Mouse (Mus musculus): ENCODE measurements around the gene Zfp64.
A peak's percentile ranks its signal among the peaks of the same experiment; 100 is the strongest.

Gene Zfp64

GRCm38 (mm10) chr2:168948506-168948905 lies 6.9 kb downstream of the Zfp64 start:
- DNase-seq (ENCODE audit: low spot score in 2 of 2) = no peak

- DNase-seq (ENCODE audit: low spot score in 2 of 2) = no peak
Observed at GRCm38 (mm10) chr2:168947663-168948062, 7.7 kb downstream of the Zfp64 start.

DNA sequence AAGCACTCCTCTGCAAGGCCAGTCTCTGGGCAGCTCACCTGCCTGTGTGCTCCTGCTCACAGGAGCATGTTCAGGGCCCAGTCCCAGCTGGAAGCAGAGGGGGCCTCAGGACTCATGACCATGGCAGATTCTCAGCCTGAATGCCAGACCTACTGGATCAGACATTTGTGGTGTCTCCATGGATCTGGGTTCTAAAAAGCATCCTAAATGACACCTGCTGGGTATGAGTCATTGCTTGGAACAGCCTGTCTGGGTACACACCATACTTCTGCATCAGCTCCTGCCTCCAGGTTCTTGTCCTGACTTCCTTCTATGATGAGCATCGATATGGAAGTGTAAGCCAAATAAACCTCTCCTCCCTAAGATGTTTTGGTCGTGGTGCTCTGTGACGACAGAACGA lies 11.4 kb downstream of the Zfp64 start:
- DNase-seq (ENCODE audit: low spot score in 2 of 2) = no peak

DNA sequence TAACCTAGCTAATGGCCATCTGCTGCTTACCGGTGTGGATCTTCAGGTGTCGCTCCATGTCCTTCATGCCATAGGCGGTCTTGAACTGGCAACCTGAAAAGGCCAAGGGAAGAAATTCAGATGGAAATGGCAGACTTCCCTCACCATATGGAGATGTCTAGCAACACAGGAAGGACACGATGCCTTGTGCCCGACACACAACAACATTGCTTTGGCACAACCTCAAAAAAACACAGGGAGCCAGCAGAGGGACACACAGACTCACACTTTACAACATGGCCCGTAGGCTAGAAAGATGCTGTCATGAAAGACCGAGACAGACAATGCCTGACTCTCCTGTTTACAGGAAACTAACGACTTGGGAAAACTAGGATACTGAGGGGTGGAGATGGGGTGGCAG lies 15.4 kb downstream of the Zfp64 start:
- DNase-seq (ENCODE audit: low spot score in 2 of 2) = no peak

DNA sequence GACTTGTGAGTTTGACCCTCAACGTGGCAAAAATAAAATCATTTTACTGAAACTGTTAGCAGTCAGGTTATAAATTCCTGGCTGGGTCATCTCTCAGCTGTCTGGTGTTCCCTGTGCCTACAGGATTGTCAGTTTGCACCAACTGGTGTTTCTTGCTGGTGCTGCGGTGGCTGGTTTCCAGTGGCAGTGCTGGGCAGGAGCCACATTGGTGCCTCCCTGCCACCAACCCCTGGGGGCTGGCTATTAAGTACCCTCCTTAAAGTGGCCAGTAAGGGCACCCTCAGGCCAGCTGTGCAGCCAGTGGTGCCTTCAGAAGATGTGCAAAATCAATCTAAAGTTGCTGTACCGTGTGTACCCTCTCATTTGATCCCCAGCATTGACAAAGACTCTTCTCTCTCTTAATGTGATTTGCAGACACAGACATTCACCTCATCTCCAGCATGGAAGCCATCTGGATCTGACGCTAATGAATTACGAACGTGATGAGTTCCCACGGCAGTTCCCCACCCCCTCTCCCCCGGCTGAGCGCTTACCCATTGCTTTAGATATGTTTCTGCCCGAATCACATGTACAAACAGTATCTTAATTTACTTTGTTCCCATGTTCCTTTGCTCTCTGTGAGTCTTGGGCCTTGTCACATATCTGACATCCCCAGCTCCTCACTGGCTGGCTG lies 16.0 kb downstream of the Zfp64 start:
- no peak for DNase-seq (ENCODE audit: low spot score in 2 of 2)

- no peak for DNase-seq (ENCODE audit: low spot score in 2 of 2)
Observed at GRCm38 (mm10) chr2:168936896-168937295, 18.5 kb downstream of the Zfp64 start.

- no peak for DNase-seq (ENCODE audit: low spot score in 2 of 2)
Observed at GRCm38 (mm10) chr2:168935165-168935564, 20.2 kb downstream of the Zfp64 start.

DNA sequence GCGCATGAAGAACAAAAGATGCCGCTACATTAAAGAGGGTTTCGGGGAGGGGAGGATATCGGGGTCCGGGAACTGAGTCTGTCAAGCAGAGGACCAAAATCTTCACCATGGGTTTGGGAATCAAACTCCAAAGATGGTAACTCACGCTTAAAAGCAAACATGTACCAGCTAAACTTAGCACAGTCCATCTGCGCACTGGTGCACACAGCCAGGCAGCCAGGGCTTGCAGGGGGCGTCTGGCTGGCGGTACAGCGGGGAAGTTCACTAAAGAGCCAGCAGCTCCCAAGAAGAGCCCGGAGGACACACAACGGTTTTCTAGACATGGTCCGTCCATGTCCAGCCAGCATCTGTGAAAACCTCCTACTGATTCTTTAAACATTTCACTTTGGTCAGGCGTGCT lies 23.7 kb downstream of the Zfp64 start:
- DNase-seq (ENCODE audit: low spot score in 2 of 2) = no peak

GRCm38 (mm10) chr2:168929691-168930090 lies 25.7 kb downstream of the Zfp64 start:
- DNase-seq (ENCODE audit: low spot score in 2 of 2) = peak; percentile 21 to 38

DNA sequence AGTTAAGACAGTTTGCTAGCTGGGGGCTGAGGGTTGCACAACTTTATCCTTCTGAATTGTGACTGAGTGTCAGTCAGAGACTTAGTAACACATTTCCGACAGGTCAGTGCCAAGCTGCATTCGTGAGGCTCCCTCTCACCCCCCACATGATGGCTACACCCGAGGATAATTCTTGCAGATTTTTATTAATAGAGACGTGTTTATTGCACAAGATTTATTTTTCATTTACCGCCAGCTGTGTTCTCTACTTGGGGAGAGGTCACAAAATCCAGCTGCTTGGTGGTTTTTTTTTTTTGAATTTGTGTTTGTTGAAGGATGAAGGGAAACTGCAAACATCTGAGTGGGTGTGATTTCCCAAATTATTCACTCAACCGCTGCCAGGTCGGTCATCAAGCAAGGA lies 28.0 kb downstream of the Zfp64 start:
- DNase-seq (ENCODE audit: low spot score in 2 of 2) = no peak

DNA sequence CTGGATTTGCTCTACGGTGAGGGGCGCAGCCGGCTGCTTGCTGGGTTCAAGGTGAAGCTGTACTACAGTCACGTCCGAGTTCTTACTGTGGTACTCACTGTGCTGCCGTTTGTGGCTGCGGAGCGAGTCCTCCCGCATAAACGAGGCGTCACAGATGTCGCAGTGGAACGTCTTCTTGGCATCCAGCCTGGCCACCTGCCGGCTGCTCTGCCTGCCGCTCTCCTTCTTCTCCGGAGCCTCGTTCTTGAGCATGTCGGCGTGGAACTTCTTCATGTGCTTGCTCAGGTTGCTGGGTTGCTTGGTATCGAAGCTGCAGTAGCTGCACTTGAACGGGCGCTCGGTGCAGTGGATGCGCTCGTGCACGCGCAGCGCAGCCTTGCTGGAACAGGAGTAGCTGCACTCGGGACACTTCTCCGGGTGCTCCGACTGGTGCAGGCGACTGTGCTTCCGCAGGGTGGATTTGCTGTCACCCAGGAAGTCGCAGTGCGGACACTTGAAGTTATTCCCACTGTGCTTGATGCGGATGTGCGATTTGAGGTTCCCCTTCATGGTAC lies 29.1 kb downstream of the Zfp64 start:
- DNase-seq (ENCODE audit: low spot score in 2 of 2) = no peak

- DNase-seq (ENCODE audit: low spot score in 2 of 2) = no peak
Observed at GRCm38 (mm10) chr2:168923706-168924105, 31.7 kb downstream of the Zfp64 start.

- no peak for DNase-seq (ENCODE audit: low spot score in 2 of 2)
Observed at GRCm38 (mm10) chr2:168922466-168922865, 32.9 kb downstream of the Zfp64 start.

DNA sequence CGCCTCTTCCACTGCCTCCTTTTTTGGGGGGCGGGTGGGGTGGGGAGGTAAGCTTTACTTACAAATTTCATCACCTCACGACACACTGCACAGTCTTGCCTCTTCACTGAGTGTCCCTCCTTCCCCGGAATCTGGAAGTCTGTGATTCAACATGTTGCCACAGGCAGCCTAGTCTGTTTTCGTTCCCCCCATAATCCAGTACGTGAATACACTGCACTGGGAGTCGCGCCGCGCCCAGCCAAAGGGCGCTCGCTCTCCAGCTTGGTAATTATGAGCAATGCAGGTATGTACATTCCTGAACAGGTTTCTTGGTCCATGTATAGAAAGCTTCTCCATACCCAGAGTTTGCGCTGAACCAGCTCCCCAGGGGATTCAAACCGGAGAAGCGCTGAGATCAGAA lies 35.4 kb downstream of the Zfp64 start:
- DNase-seq (ENCODE audit: low spot score in 2 of 2) = no peak

- DNase-seq (ENCODE audit: low spot score in 2 of 2) = no peak
Observed at GRCm38 (mm10) chr2:168912901-168913721, 42.3 kb downstream of the Zfp64 start.

DNA sequence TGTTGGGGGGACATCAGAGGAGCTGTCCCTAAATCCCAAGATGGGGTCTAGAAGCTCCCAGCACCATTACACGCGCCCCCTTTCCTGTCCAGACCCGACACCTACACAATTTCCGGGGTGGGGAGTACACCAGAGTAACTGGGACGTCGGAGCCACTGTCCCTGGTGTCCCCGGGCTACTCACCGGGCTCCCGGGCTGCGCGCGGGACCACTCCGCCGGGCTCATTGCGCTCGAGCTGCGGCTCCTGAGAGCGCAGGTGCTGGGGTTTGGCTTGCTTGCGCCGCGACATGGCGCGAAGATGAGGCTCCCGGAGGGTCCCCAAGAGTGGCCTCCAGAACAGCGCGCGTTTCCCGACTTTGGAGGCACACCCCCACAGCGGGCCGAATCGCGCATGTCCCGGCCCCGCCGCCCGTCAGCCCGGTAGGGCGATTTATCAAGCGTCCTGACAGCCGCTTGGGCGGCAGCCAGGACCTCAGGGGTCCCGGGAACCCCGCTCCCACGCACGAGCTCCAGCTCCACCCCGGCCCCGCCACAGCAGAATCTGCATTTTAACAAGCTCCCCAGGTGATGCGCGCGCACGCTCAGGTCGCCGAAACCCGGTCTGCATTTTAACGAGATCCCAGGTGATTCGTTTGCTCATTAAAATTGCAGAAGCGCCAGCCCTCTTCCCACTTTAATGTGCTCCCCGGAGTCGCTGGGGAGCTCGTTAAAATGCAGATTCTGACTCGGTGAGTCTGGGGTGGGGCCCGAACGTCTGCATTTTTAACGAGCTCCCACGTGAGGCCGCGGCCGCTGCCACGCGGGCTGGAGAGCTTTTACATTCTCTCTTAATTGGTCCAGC lies 43.1 kb downstream of the Zfp64 start:
- DNase-seq (ENCODE audit: low spot score in 2 of 2) = no peak

- no peak for DNase-seq (ENCODE audit: low spot score in 2 of 2)
Observed at GRCm38 (mm10) chr2:168911527-168911926, 43.9 kb downstream of the Zfp64 start.

DNA sequence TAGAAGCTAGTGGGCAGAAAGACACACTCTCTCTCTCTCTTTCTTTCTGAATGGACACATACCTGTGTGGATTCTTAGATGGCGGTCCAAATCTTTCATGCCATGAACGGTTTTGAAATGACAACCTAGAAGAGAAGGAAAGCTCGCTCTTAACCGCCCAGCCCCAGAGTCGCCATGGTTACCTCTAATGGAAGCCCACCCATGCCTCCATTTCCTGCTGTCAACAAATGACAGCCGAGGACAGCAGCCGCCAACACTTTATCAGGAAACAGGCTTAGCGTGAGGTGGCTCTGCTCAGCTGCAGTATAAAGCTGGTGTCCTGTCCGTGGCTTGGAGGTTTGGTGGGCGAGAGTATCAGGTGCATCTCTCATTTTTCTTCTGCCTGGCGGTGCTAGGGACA lies 49.4 kb downstream of the Zfp64 start:
- no peak for DNase-seq (ENCODE audit: low spot score in 2 of 2)

DNA sequence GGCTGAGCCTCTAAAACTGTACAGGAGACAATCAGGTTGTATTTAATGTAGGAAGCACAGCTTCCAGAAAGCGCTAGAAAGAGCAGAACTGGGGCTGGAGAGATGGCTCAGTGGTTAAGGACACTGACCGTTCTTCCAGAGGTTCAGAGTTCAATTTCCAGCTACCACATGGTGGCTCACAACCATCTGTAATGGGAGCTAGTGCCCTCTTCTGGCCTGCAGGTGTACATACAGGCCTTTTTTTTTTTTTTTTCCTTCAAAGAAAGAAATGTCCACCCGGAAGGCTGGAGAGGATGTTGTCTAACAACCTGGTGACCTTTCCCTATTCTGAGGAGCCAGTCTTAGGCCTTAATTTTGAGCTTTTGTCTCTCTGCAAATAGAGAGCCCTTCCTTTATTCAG lies 50.5 kb downstream of the Zfp64 start:
- DNase-seq (ENCODE audit: low spot score in 2 of 2) = no peak

DNA sequence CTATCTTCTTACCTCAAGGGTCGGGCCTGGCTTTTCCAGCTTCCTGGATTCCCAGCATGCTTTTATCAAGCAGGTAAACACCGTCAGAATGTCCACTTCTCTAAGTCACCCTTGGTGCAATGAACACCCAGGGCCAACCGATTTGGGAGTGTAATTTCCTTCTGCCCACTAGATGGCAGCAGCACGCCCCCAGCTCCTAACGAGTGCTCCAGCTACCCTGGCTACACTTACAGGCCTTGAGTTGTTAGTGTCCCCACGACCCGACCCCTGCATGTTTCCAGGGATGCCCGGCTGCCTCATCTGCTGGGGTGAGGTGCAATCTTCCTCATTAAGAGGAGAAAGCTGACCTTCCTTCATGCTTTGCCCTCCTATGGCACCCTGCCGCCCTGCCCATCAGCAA lies 51.2 kb downstream of the Zfp64 start:
- DNase-seq (ENCODE audit: low spot score in 2 of 2) = no peak

- DNase-seq (ENCODE audit: low spot score in 2 of 2) = no peak
Observed at GRCm38 (mm10) chr2:168902634-168903033, 52.8 kb downstream of the Zfp64 start.

DNA sequence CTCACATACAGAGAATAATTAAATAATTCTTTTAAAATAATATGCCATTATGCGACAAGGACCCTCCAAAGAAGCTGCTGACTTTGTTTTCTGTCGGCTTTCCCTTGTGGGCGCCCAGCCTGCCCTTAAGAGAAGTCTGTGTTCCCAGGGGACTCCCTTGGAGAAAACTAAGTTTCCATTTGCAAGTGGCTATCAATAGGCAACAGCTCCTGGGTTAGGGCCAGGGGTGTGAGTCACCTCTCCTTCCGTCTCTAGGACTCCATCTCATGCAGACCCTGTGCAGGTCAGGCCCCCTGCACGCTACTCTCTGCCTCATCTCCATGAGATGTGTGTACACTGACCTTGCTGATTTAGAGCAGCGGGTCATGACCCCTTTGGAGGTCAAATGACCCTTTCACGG lies 57.5 kb downstream of the Zfp64 start:
- no peak for DNase-seq (ENCODE audit: low spot score in 2 of 2)
